Mouse (Mus musculus): ENCODE results near the gene Ccnl2.

DNA sequence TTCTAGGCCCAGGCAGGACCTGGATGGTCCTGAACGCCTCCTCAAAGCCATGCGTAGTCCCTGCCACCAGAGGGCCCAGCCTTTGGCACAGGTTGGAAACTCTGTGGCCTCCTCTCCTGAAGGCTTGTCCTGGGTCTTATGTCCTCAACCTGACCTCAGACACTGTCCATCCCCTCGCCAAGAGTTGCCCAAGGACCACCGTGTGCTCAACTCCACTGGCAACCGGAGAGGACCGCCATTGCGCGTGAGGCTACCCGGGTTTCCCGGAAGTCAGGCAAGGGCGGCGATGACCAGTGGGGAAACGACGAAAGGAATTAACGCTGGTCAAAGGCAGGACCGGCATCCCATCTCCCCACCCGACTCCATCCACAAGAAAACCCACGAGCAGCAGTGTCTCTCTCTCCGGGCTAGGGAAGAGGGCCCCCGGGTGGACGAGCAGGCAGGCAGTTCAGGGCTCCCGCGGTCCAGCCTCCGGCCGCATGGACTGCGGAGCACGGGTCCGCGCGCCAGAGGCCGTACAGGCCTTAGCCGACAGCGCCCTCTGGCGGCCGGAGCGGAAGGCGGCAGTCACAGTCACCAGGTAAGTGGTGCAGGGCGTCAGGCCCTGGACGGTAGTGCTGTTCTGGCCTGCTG lies 42.3 kb upstream of the Ccnl2 start:
- TF ChIP-seq CTCF (IDR thresholded peaks at IDR 0.05; ENCODE audit: extremely low read depth, insufficient read depth, low read length): peak; percentile 74
- TF ChIP-seq POLR2A (IDR thresholded peaks at IDR 0.05; ENCODE audit: extremely low read depth, insufficient read depth, low read length): peak; percentile 48; the same call in 1 of the 2 replicates

All from cortical plate, adult 2 months (tissue).